Comparison of ENCODE assay signal across 9 mouse cellular contexts in genomic region chr7:123214365-123215075, GRCm38 (mm10). TPM values are rescaled to one million over a fixed set of nuclear protein-coding genes. Genes with fewer than 3 reads are reported as not detected.
DNase-seq lines count a peak whose midpoint lies in the region; ATAC-seq lines count a peak whose summit lies in the region.
"Had no signal": no experiment of that assay in that cellular context is flagged by ENCODE, and none has a peak within 500 bp of the region (broad histone marks: within the 10 kb centered on the region; RNA-seq: fewer than 3 reads in every experiment).

Slc5a11 (plus strand) TSS chr7:123214780.

- ATAC-seq in intestine, embryonic 14.5 days (replicated peaks; ENCODE audit: low FRiP score, low TSS enrichment, low read depth), result peak; percentile 77
- peak; percentile 13; the same call in 1 of the 2 replicates for ATAC-seq in liver, embryonic 16.5 days (ENCODE audit: low read depth)

- no peak within 1 kb of the TSS for H3K4me2 ChIP-seq in intestine, embryonic 14.5 days (ENCODE audit: low read length)
- H3K4me2 ChIP-seq in liver, embryonic 16.5 days (ENCODE audit: low read depth, low read length), result no peak within 1 kb of the TSS

- peak within 1 kb of the TSS; percentile 17 for H3K27ac ChIP-seq in intestine, embryonic 14.5 days (ENCODE audit: low read depth)
- H3K27ac ChIP-seq in liver, embryonic 16.5 days (ENCODE audit: low read length), result no peak within 1 kb of the TSS

- DNase-seq in heart, adult 11 months, result peak; percentile 95
- no peak for DNase-seq in heart, postnatal 4 days
- DNase-seq in R1 (ENCODE audit: low read depth, low spot score), result peak; percentile 39
- no peak for DNase-seq in intestine, embryonic 14.5 days (ENCODE audit: low spot score)
- no peak for DNase-seq in cerebellum, adult 18-20 months
- no peak for DNase-seq in right cerebral cortex, postnatal 25 days
- no peak for DNase-seq in gastrocnemius, adult 18-20 months (ENCODE audit: low spot score)
- DNase-seq: cerebellum, adult 9-11 months had no signal

- H3K27me3 ChIP-seq in intestine, embryonic 14.5 days (replicated peaks; ENCODE audit: control insufficient read depth, insufficient read depth, low read length), result no peaks in the 10 kb centered on the region
- H3K27me3 ChIP-seq in liver, embryonic 16.5 days (ENCODE audit: control insufficient read depth, insufficient read depth, low read depth, low read length), result no peaks in the 10 kb centered on the region

- H3K9ac ChIP-seq in intestine, embryonic 14.5 days (ENCODE audit: low read length), result peak within 1 kb of the TSS; percentile 2; the same call in 1 of the 2 replicates
- H3K9ac ChIP-seq in liver, embryonic 16.5 days (ENCODE audit: low read depth, low read length), result no peak within 1 kb of the TSS

- no peaks in the 10 kb centered on the region for H3K9me3 ChIP-seq in intestine, embryonic 14.5 days (ENCODE audit: control insufficient read depth, low read length)
- H3K9me3 ChIP-seq in liver, embryonic 16.5 days (replicated peaks; ENCODE audit: control insufficient read depth, low read length), result no peaks in the 10 kb centered on the region

- H3K4me1 ChIP-seq in intestine, embryonic 14.5 days (replicated peaks; ENCODE audit: control insufficient read depth, insufficient read depth, low read length), result peaks cover 13% of the 10 kb centered on the region
- H3K4me1 ChIP-seq in liver, embryonic 16.5 days (ENCODE audit: control insufficient read depth, low read depth, low read length), result no peaks in the 10 kb centered on the region

- H3K36me3 ChIP-seq in intestine, embryonic 14.5 days (ENCODE audit: control insufficient read depth, insufficient read depth, low read length), result no peaks in the 10 kb centered on the region
- no peaks in the 10 kb centered on the region for H3K36me3 ChIP-seq in liver, embryonic 16.5 days (ENCODE audit: control insufficient read depth, insufficient read depth)

- 25% methylated on average over 8 of the region's 8 CpGs for WGBS in intestine, embryonic 14.5 days
- 45% methylated on average over 8 of the region's 8 CpGs for WGBS in liver, embryonic 16.5 days (ENCODE audit: insufficient replicate concordance)

- H3K4me3 ChIP-seq in intestine, embryonic 14.5 days (ENCODE audit: low read depth, low read length), result no peak within 1 kb of the TSS
- H3K4me3 ChIP-seq in liver, embryonic 16.5 days (ENCODE audit: low read depth, low read length), result no peak within 1 kb of the TSS

RNA-seq across cellular contexts. Expression of gene Slc5a11, which starts in this region (rescaled TPM):
- not detected for total RNA-seq in heart, postnatal 4 days (2021)
- 2.9 and 3.2 TPM in 2 replicates for polyA plus RNA-seq in intestine, embryonic 14.5 days (2014; fragmentation: Nextera tagmentation; extraction: Ambion mirVana)
- polyA plus RNA-seq in liver, embryonic 16.5 days (2015; fragmentation: Nextera tagmentation; extraction: Ambion mirVana), result 0.21 and 0.58 TPM in 2 replicates
- not detected for total RNA-seq in gastrocnemius, adult 18-20 months (2021)

Comparison
In these comparisons a context has a peak if more than half of its experiments do, and no peak if none do; other contexts are left out.
1. DNase-seq: peak in heart, adult 11 months (single experiment) and R1 (single experiment); none in heart, postnatal 4 days (single experiment), intestine, embryonic 14.5 days (single experiment), cerebellum, adult 18-20 months (0 of 2), right cerebral cortex, postnatal 25 days (single experiment) and gastrocnemius, adult 18-20 months (single experiment).
2. Peak in ATAC-seq in liver, embryonic 16.5 days; RNA of the gene not detected or under 1 TPM.